Mouse (Mus musculus): ENCODE measurements around the gene Prkar1b.

- TF ChIP-seq CTCF (IDR thresholded peaks at IDR 0.05; ENCODE audit: extremely low read depth, insufficient read depth, insufficient read length, insufficient replicate concordance) (no peak), POLR2A (IDR thresholded peaks at IDR 0.05; ENCODE audit: low read depth, low read length) (no peak)
Measured at GRCm38 (mm10) chr5:138974911-138975485, 174.8 kb downstream of the Prkar1b start.

All from spleen, adult 2 months (tissue).